Mouse (Mus musculus) lung, postnatal 4 days (tissue): Measurements from ENCODE around the gene Mrpl4.

Experiments
- DNase-seq, 2 experiments: peaks; one replicate each; pipeline ENCODE4 v3.0.0; 2021

Mrpl4 gene

GRCm38 (mm10) chr9:21002627-21003551, at the start of gene Mrpl4:
Gene Mrpl4 (plus strand): TSS chr9:21002738.
- DNase-seq = peak; percentile 91 to 92

- DNase-seq = peak in 1 of 2 experiments; percentile 59
Measured at GRCm38 (mm10) chr9:20956989-20957388, 45.5 kb upstream of the Mrpl4 start.

GRCm38 (mm10) chr9:20959430-20959938, 43.1 kb upstream of the Mrpl4 start, which contains the start of gene Dnmt1:
Gene Dnmt1 (minus strand): TSS chr9:20959888.
- no peak for DNase-seq

- no peak for DNase-seq
Measured at GRCm38 (mm10) chr9:20961557-20961956, 41.0 kb upstream of the Mrpl4 start.

GRCm38 (mm10) chr9:20965606-20966005, 36.9 kb upstream of the Mrpl4 start:
- DNase-seq = no peak

- DNase-seq = no peak
Measured at GRCm38 (mm10) chr9:20966008-20966407, 36.5 kb upstream of the Mrpl4 start.

GRCm38 (mm10) chr9:20966747-20967146, 35.8 kb upstream of the Mrpl4 start:
- no peak for DNase-seq

GRCm38 (mm10) chr9:20971751-20972140, 30.8 kb upstream of the Mrpl4 start:
- peak; percentile 63 to 87 for DNase-seq

GRCm38 (mm10) chr9:20972141-20972992, 30.2 kb upstream of the Mrpl4 start:
- DNase-seq = peak; percentile 49 to 68

GRCm38 (mm10) chr9:20973001-20973681, 29.4 kb upstream of the Mrpl4 start:
- no peak for DNase-seq

- peak; percentile 37 to 50 for DNase-seq
Measured at GRCm38 (mm10) chr9:20973682-20974075, 28.9 kb upstream of the Mrpl4 start.

GRCm38 (mm10) chr9:20975431-20976215, 26.9 kb upstream of the Mrpl4 start:
- DNase-seq = peak; percentile 76 to 88

GRCm38 (mm10) chr9:20976216-20976960, 26.1 kb upstream of the Mrpl4 start, which contains the start of gene S1pr2:
Gene S1pr2 (minus strand): TSS chr9:20976781.
- DNase-seq = peak; percentile 90 to 95

- no peak for DNase-seq
Measured at GRCm38 (mm10) chr9:20976961-20977689, 25.4 kb upstream of the Mrpl4 start.

GRCm38 (mm10) chr9:20978409-20979095, 24.0 kb upstream of the Mrpl4 start:
- peak; percentile 45 to 50 for DNase-seq

- DNase-seq = no peak
Measured at GRCm38 (mm10) chr9:20979181-20979580, 23.4 kb upstream of the Mrpl4 start.

GRCm38 (mm10) chr9:20979769-20980168, 22.8 kb upstream of the Mrpl4 start:
- no peak for DNase-seq

GRCm38 (mm10) chr9:20982171-20982570, 20.4 kb upstream of the Mrpl4 start:
- DNase-seq = no peak

- no peak for DNase-seq
Measured at GRCm38 (mm10) chr9:20983169-20983568, 19.4 kb upstream of the Mrpl4 start.
